Mouse (Mus musculus) stomach, adult 2 months (tissue): ENCODE results near the gene Neto2. TPM values are rescaled to one million over a fixed set of nuclear protein-coding genes. Genes with fewer than 3 reads are reported as not detected.

ENCODE experiments used
- polyA plus RNA-seq: library from polyadenylated mRNA; depleted of rRNA; stranded (reverse); fragments of >200 nt; gene quantifications from 2 replicates; pipeline ENCODE4 v1.2.3, GENCODE M21; 2012; rRNA removed

The Neto2 gene
- polyA plus RNA-seq, result 0.08 and 0.17 TPM in 2 replicates

GRCm38 (mm10) chr8:85700751-85701351 lies at the start of gene Neto2:
Neto2 (minus strand) TSS chr8:85700924.

Other genes with a start within 250 kb of the Neto2 start
- 39.5 and 94.7 TPM in 2 replicates for gene Gpt2, start 208.3 kb downstream of the Neto2 start, polyA plus RNA-seq
- gene Dnaja2, start 145.6 kb downstream of the Neto2 start, polyA plus RNA-seq, result 2.0 and 2.4 TPM in 2 replicates
- 5.5 and 9.8 TPM in 2 replicates for gene Itfg1, start 140.0 kb upstream of the Neto2 start, polyA plus RNA-seq
- 0.69 and 1.5 TPM in 2 replicates for gene Phkb, start 140.0 kb upstream of the Neto2 start, polyA plus RNA-seq